Mouse (Mus musculus) limb, embryonic 14.5 days (tissue): ENCODE data around the gene Chst14. TPM values are rescaled to one million over a fixed set of nuclear protein-coding genes. Genes with fewer than 3 reads are reported as not detected.

Source experiments
- ATAC-seq: fragments of 200-750 bp; cut with Nextera tagmentation; 2 replicates; pipeline ENCODE4 v1.8.0; 2017; ENCODE audit warnings: low read depth, moderate number of reproducible peaks, moderate TSS enrichment; ENCODE audit not compliant: low FRiP score
- DNase-seq: peaks from one replicate; pipeline ENCODE4 v3.0.0-alpha.2; 2015; ENCODE audit warnings: low spot score
- H3K27ac ChIP-seq: fragments of 300-500 bp; sonication (generic); replicated peaks from 2 replicates; pipeline ENCODE4 v1.5.1; 2014; ENCODE audit warnings: low read depth, mild to moderate bottlenecking, low read length, moderate library complexity, mixed read lengths
- H3K27me3 ChIP-seq: fragments of 300-500 bp; sonication (generic); 2 replicates; pipeline ENCODE4 v1.6.1; 2014; ENCODE audit warnings: low read length, mixed read lengths; ENCODE audit not compliant: control insufficient read depth, insufficient read depth
- H3K36me3 ChIP-seq: fragments of 300-500 bp; sonication (generic); 2 replicates; pipeline ENCODE4 v1.6.1; 2014; ENCODE audit warnings: mild to moderate bottlenecking, low read length, moderate library complexity, mixed read lengths; ENCODE audit not compliant: control insufficient read depth, insufficient read depth
- H3K4me1 ChIP-seq: fragments of 300-500 bp; sonication (generic); 2 replicates; pipeline ENCODE4 v1.6.1; 2014; ENCODE audit warnings: antibody characterized with exemption, low read length, mixed read lengths; ENCODE audit not compliant: control insufficient read depth, insufficient read depth
- H3K4me2 ChIP-seq: fragments of 300-500 bp; sonication (generic); replicated peaks from 2 replicates; pipeline ENCODE4 v1.6.1; 2014; ENCODE audit warnings: low read depth, mild to moderate bottlenecking, low read length, moderate library complexity; ENCODE audit not compliant: severe bottlenecking
- H3K4me3 ChIP-seq: fragments of 300-500 bp; sonication (generic); replicated peaks from 2 replicates; pipeline ENCODE4 v1.5.1; 2014; ENCODE audit warnings: low read length
- H3K9ac ChIP-seq: fragments of 300-500 bp; sonication (generic); 2 replicates; pipeline ENCODE4 v1.6.1; 2014; ENCODE audit warnings: mild to moderate bottlenecking, low read depth, low read length, moderate library complexity; ENCODE audit not compliant: severe bottlenecking
- H3K9me3 ChIP-seq: fragments of 300-500 bp; sonication (generic); 2 replicates; pipeline ENCODE4 v1.6.1; 2016; ENCODE audit warnings: low read length; ENCODE audit not compliant: control insufficient read depth
- POLR2A ChIP-seq: fragments of 200-500 bp; IDR thresholded peaks from 2 replicates; pipeline ENCODE4 v1.8.0; 2012; ENCODE audit warnings: inconsistent platforms, mild to moderate bottlenecking, moderate library complexity, borderline replicate concordance; ENCODE audit not compliant: insufficient read depth, insufficient read length; ENCODE audit errors: extremely low read depth
- WGBS: fragments of 180-500 bp; shearing (Covaris S2); extraction: QIAGEN DNeasy Blood & Tissue Kit; methylation state at CpG from one replicate; pipeline ENCODE4 v1.1.7; 2014; 5-methylcytosine and 5-hydroxymethylcytosine counted together
- polyA plus RNA-seq, 2 experiments: library from polyadenylated mRNA; depleted of rRNA in 1 of 2; stranded (reverse) in 1 of 2; unstranded in 1 of 2; fragments of >200 nt; fragmentation: Nextera tagmentation in 1 of 2; extraction: Ambion mirVana in 1 of 2; gene quantifications; 2 replicates each; pipeline versions ENCODE4 v1.2.1 to v1.2.3; 2012 to 2014

The Chst14 gene
- polyA plus RNA-seq, 2 experiments: 56.6 to 59.5 TPM

DNA sequence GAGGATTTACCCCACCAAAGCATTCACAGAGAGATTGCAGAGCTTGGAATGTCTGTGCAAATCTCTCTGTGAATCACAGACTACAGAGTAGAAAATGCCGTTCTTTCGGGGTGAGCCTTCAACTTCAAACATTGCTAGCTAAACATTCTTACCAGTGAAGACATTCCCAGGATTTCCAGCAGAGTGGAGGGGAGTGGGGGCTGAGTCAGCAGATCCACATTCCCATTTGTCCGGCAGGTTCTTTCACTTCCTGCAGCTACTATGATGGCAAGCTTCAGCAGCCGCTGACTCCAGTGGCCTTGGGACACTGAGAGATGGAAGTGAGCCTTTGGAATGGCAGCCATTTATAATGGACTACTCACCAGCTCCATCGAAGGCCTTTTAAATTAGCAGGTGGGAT lies 30.2 kb downstream of the Chst14 start:
- Histone ChIP-seq H3K27me3 (no peaks in the 10 kb centered on the region), H3K4me2 (no peak overlapping the region), H3K27ac (no peak overlapping the region), H3K9me3 (no peaks in the 10 kb centered on the region), H3K4me3 (no peak overlapping the region), H3K36me3 (no peaks in the 10 kb centered on the region), H3K4me1 (no peaks in the 10 kb centered on the region), H3K9ac (no peak overlapping the region)
- DNase-seq (no peak), ATAC-seq (no peak)
- TF ChIP-seq POLR2A: no peak
- 78% methylated on average over 5 of the region's 5 CpGs for WGBS

DNA sequence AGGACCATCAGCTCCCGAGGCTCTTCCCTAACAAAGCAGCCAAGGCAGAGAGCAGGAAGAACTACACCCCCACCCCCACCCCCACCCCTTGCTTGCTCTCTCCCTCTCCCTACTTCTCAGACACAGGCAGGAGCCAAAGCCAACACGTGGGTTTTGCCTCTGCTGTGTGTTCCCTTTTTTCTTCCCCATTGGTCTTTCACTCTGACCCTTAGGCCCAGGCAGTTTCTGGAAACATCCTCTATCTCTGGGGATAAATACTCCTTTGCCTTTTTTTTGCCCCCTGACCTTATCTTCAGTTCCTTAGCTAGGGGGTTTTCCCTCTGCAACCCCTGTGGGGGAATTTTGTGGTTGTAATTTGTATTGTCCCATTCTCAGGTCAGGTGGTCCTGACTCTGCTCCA lies 33.3 kb downstream of the Chst14 start:
- no peak overlapping the region for H3K27ac ChIP-seq
- H3K4me3 ChIP-seq: no peak overlapping the region
- H3K27me3 ChIP-seq: no peaks in the 10 kb centered on the region
- no peak overlapping the region for H3K9ac ChIP-seq
- DNase-seq: no peak
- H3K9me3 ChIP-seq: no peaks in the 10 kb centered on the region
- H3K4me1 ChIP-seq: no peaks in the 10 kb centered on the region
- H3K4me2 ChIP-seq: no peak overlapping the region
- ATAC-seq: no peak
- no peak for TF ChIP-seq POLR2A
- 25% methylated on average over 2 of the region's 2 CpGs for WGBS
- no peaks in the 10 kb centered on the region for H3K36me3 ChIP-seq

DNA sequence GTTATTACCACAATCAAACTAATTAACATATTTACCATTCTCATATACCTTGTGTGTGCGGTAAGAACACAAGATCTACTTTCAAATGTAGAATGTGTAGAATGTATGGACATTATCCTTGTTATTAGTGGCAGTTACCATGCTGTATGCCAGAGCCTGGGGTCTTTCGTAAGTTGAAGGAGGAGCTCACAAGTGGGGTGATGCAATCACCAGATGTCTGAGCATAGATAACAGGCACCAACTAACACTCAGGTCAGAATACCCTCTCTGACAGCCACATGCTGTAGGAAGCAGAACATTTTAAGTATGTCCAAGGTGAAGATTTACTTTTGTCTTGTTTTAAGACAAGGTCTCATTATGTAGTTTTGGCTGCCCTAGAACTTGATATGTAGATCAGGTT lies 34.1 kb downstream of the Chst14 start:
- Histone ChIP-seq H3K4me2 (no peak overlapping the region), H3K9me3 (no peaks in the 10 kb centered on the region), H3K4me3 (no peak overlapping the region), H3K27me3 (no peaks in the 10 kb centered on the region), H3K27ac (no peak overlapping the region), H3K4me1 (no peaks in the 10 kb centered on the region), H3K9ac (no peak overlapping the region), H3K36me3 (no peaks in the 10 kb centered on the region)
- DNase-seq (no peak), ATAC-seq (no peak)
- TF ChIP-seq POLR2A: no peak
- WGBS: 91% methylated on average over 2 of the region's 2 CpGs

DNA sequence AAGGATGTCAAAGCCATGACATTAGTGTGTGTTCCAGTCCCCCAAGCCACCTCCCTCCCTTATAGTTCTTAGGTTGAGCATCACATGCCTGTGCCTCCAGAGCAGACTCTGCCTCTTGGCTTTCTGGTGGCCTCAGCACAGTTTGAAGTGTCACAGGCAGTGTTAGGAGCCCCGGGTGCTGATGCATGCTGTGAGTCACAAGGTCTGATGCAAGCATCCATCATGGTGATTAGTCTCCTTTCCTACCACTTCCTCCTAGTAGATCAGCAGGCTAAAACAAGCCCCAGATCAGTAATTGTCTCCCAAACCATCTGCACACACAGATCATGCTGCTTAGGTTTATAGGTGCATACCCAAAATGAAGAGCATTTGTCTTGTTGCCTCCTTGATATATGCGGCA lies 35.2 kb downstream of the Chst14 start:
- Histone ChIP-seq H3K36me3 (no peaks in the 10 kb centered on the region), H3K4me2 (no peak overlapping the region), H3K4me1 (no peaks in the 10 kb centered on the region), H3K9me3 (no peaks in the 10 kb centered on the region), H3K27me3 (no peaks in the 10 kb centered on the region), H3K27ac (no peak overlapping the region), H3K9ac (no peak overlapping the region), H3K4me3 (no peak overlapping the region)
- ATAC-seq: no peak
- DNase-seq: no peak
- WGBS: 35% methylated on average over 2 of the region's 2 CpGs
- no peak for TF ChIP-seq POLR2A

DNA sequence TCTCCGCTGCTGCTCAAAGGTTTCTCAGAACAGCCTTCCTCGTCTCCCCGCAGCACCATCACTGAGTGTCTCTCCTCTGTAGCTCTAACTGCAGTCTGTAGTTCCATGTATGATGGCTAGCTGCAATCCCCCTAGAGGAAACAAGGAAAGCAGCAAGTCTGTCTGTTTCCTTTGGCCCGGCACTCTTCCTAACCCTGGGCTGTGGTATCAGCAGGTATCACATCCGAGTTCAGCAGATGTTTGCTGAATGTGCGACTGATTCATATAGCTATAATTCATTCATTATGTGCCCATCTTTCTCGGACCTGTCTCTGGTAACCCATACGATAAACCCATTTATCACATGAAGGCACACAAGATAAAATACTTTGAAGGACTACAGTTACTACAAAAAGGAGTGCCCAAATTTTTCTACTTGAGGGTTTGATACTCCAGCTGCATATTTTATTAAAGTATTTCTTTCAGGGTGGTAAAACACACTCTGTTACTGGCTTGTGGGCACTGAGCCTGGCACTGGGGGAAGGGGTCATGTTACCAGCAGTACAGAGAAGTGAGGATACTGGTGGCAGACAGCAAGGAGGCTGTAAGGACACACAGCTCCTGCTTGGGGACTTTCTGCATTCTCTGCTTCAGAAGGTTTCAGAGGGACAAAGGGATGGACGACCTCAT lies 36.8 kb downstream of the Chst14 start:
- Histone ChIP-seq H3K27me3 (no peaks in the 10 kb centered on the region), H3K9me3 (no peaks in the 10 kb centered on the region), H3K27ac (no peak overlapping the region), H3K36me3 (no peaks in the 10 kb centered on the region), H3K4me2 (no peak overlapping the region), H3K4me1 (no peaks in the 10 kb centered on the region), H3K4me3 (no peak overlapping the region), H3K9ac (no peak overlapping the region)
- ATAC-seq: no peak
- WGBS: 49% methylated on average over 9 of the region's 9 CpGs
- no peak for DNase-seq
- TF ChIP-seq POLR2A: no peak

DNA sequence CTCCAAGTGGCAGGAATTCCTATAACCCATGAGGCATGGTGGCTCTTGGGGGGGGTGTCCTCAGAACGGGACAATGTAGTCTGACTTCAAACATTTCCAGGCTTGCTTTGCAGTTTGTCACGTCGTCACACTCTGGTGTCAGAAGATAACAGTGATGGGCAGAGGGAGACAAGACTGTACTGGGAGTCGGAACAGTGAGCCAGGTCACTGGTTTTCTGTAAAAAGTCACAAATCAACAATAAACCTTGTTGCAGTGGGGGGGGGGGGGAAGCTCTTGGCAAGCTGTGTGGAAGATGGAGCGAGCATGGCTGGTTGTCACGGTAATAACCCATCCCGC lies 37.3 kb downstream of the Chst14 start:
- no peaks in the 10 kb centered on the region for H3K36me3 ChIP-seq
- WGBS: 70% methylated on average over 7 of the region's 7 CpGs
- no peak overlapping the region for H3K9ac ChIP-seq
- TF ChIP-seq POLR2A: no peak
- H3K4me2 ChIP-seq: no peak overlapping the region
- H3K27me3 ChIP-seq: no peaks in the 10 kb centered on the region
- no peak for DNase-seq
- no peaks in the 10 kb centered on the region for H3K4me1 ChIP-seq
- no peaks in the 10 kb centered on the region for H3K9me3 ChIP-seq
- no peak overlapping the region for H3K27ac ChIP-seq
- ATAC-seq: no peak
- H3K4me3 ChIP-seq: no peak overlapping the region
